Mouse (Mus musculus) hindbrain, embryonic 16.5 days (tissue): Measurements from ENCODE around the gene Wbp1l. TPM values are rescaled to one million over a fixed set of nuclear protein-coding genes. Genes with fewer than 3 reads are reported as not detected.

Experiments
- ATAC-seq: fragments of 200-750 bp; cut with Nextera tagmentation; 2 replicates; pipeline ENCODE4 v1.8.0; 2017; ENCODE audit warnings: moderate TSS enrichment, moderate library complexity
- H3K27ac ChIP-seq: fragments of 300-500 bp; sonication (generic); 2 replicates; pipeline ENCODE4 v1.5.1; 2014; ENCODE audit warnings: low read depth, mild to moderate bottlenecking, control low read depth, low read length, moderate library complexity
- H3K27me3 ChIP-seq: fragments of 300-500 bp; sonication (generic); replicated peaks from 2 replicates; pipeline ENCODE4 v1.6.1; 2014; ENCODE audit warnings: low read length; ENCODE audit not compliant: control insufficient read depth, insufficient read depth
- H3K36me3 ChIP-seq: fragments of 300-500 bp; sonication (generic); 2 replicates; pipeline ENCODE4 v1.6.1; 2014; ENCODE audit warnings: mild to moderate bottlenecking, low read length, moderate library complexity, mixed read lengths; ENCODE audit not compliant: control insufficient read depth, insufficient read depth
- H3K4me1 ChIP-seq: fragments of 300-500 bp; sonication (generic); 2 replicates; pipeline ENCODE4 v1.6.1; 2014; ENCODE audit warnings: low read depth, low read length; ENCODE audit not compliant: control insufficient read depth, insufficient read depth
- H3K4me2 ChIP-seq: fragments of 300-500 bp; sonication (generic); 2 replicates; pipeline ENCODE4 v1.6.1; 2014; ENCODE audit warnings: mild to moderate bottlenecking, low read length, control low read depth, moderate library complexity
- H3K4me3 ChIP-seq: fragments of 300-500 bp; sonication (generic); 2 replicates; pipeline ENCODE4 v1.5.1; 2014; ENCODE audit warnings: mild to moderate bottlenecking, low read length, control low read depth, moderate library complexity
- H3K9ac ChIP-seq: fragments of 300-500 bp; sonication (generic); 2 replicates; pipeline ENCODE4 v1.6.1; 2014; ENCODE audit warnings: low read depth, mild to moderate bottlenecking, control low read depth, low read length, moderate library complexity
- H3K9me3 ChIP-seq: fragments of 300-500 bp; sonication (generic); 2 replicates; pipeline ENCODE4 v1.6.1; 2014; ENCODE audit warnings: mild to moderate bottlenecking, low read length, moderate library complexity; ENCODE audit not compliant: control insufficient read depth
- WGBS: fragments of 180-500 bp; shearing (Covaris S2); extraction: QIAGEN DNeasy Blood & Tissue Kit; methylation state at CpG from one replicate; pipeline ENCODE4 v1.1.7; 2014; 5-methylcytosine and 5-hydroxymethylcytosine counted together
- polyA plus RNA-seq: library from polyadenylated mRNA; unstranded; fragments of >200 nt; fragmentation: Nextera tagmentation; extraction: Ambion mirVana; gene quantifications from 2 replicates; pipeline ENCODE4 v1.2.1, GENCODE M21; 2015

Gene Wbp1l
- polyA plus RNA-seq, 1 experiment from 2014 or later: 32.0 TPM

GRCm38 (mm10) chr19:46647254-46647653 lies 48.4 kb downstream of the Wbp1l start:
- Histone ChIP-seq H3K4me2 (no peak overlapping the region), H3K4me3 (no peak overlapping the region), H3K9me3 (no peaks in the 10 kb centered on the region), H3K9ac (no peak overlapping the region), H3K36me3 (0 out of 2 replicates have a peak, but pooled peaks cover 4% of the 10 kb centered on the region), H3K4me1 (peaks cover 28% of the 10 kb centered on the region), H3K27me3 (no peaks in the 10 kb centered on the region), H3K27ac (no peak overlapping the region)
- no peak for ATAC-seq
- 80% methylated on average over 3 of the region's 3 CpGs for whole genome bisulfite sequencing

GRCm38 (mm10) chr19:46647850-46648249 lies 49.0 kb downstream of the Wbp1l start:
- H3K4me1 ChIP-seq: peaks cover 26% of the 10 kb centered on the region
- H3K9ac ChIP-seq: no peak overlapping the region
- 86% methylated on average over 8 of the region's 8 CpGs for WGBS
- no peak overlapping the region for H3K27ac ChIP-seq
- H3K4me2 ChIP-seq: no peak overlapping the region
- no peaks in the 10 kb centered on the region for H3K9me3 ChIP-seq
- H3K36me3 ChIP-seq: 0 out of 2 replicates have a peak, but pooled peaks cover 4% of the 10 kb centered on the region
- no peaks in the 10 kb centered on the region for H3K27me3 ChIP-seq
- no peak for ATAC-seq
- no peak overlapping the region for H3K4me3 ChIP-seq

GRCm38 (mm10) chr19:46648565-46648964 lies 49.7 kb downstream of the Wbp1l start:
- Histone ChIP-seq H3K27me3 (no peaks in the 10 kb centered on the region), H3K4me2 (no peak overlapping the region), H3K27ac (no peak overlapping the region), H3K9ac (no peak overlapping the region), H3K9me3 (no peaks in the 10 kb centered on the region), H3K4me1 (peaks cover 20% of the 10 kb centered on the region), H3K36me3 (peaks cover 7% of the 10 kb centered on the region; the same call in 1 of the 2 replicates), H3K4me3 (no peak overlapping the region)
- ATAC-seq: no peak
- WGBS: 92% methylated on average over 14 of the region's 14 CpGs

DNA sequence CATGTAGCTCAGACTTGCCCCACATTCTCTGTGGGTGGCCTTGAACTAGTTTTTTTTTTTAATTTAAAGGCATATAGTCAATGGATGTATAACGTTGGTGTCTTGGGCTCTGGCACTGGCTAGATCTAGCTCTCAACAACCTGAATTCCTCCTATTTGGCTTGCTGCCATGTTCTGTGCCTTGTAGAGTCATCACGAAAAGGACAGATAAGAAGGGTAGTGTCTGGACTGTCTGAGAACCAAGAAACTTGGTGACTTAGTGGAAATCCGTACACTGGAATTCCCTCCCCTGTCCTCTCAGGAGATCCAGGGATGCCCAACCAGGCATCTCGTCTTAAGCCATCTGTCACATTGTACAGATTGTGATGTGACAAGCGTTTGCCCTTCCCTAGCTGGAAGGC lies 54.3 kb downstream of the Wbp1l start:
- WGBS: 78% methylated on average over 5 of the region's 5 CpGs

GRCm38 (mm10) chr19:46653616-46654235 lies 54.8 kb downstream of the Wbp1l start:
- Histone ChIP-seq H3K9me3 (no peaks in the 10 kb centered on the region), H3K4me3 (no peak overlapping the region), H3K4me2 (no peak overlapping the region), H3K27ac (no peak overlapping the region), H3K36me3 (peaks cover 33% of the 10 kb centered on the region), H3K9ac (no peak overlapping the region), H3K4me1 (no peaks in the 10 kb centered on the region), H3K27me3 (no peaks in the 10 kb centered on the region)
- no peak for ATAC-seq
- WGBS: 93% methylated on average over 14 of the region's 14 CpGs

More for the DNA sequence above, 54.3 kb downstream of the Wbp1l start:
- peaks cover 36% of the 10 kb centered on the region for H3K36me3 ChIP-seq
- H3K9ac ChIP-seq: no peak overlapping the region
- H3K4me1 ChIP-seq: no peaks in the 10 kb centered on the region
- no peak overlapping the region for H3K27ac ChIP-seq
- no peaks in the 10 kb centered on the region for H3K9me3 ChIP-seq
- H3K27me3 ChIP-seq: no peaks in the 10 kb centered on the region
- no peak overlapping the region for H3K4me3 ChIP-seq
- no peak overlapping the region for H3K4me2 ChIP-seq
- no peak for ATAC-seq

DNA sequence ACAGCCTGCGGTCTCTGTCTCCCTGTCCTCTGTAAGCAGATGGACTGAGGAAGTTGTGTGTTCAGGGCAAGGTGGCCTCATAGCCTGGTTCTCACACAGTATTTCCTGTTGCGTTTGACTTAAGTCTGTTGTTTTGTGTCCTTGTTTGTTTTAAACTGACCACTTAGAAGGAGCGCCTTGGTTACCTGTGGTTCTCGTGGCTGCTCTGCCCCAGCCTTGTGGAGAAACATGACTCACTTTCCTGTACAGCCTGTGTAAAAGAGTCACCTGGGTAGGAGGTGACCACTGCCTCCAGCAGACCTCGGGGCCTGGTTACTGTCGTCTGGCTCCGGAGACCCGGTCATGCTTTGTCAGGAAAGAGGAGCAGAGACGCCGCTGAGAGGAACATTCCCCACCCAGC lies 56.7 kb downstream of the Wbp1l start:
- Histone ChIP-seq H3K36me3 (peaks cover 33% of the 10 kb centered on the region), H3K9ac (no peak overlapping the region), H3K27ac (no peak overlapping the region), H3K4me2 (no peak overlapping the region), H3K4me1 (no peaks in the 10 kb centered on the region), H3K9me3 (no peaks in the 10 kb centered on the region), H3K27me3 (no peaks in the 10 kb centered on the region), H3K4me3 (no peak overlapping the region)
- WGBS: 93% methylated on average over 10 of the region's 10 CpGs
- ATAC-seq: no peak

- 94% methylated on average over 21 of the region's 21 CpGs for WGBS
- H3K27ac ChIP-seq: no peak overlapping the region
- peaks cover 33% of the 10 kb centered on the region for H3K36me3 ChIP-seq
- H3K4me2 ChIP-seq: no peak overlapping the region
- H3K9ac ChIP-seq: no peak overlapping the region
- no peak for ATAC-seq
- H3K27me3 ChIP-seq: no peaks in the 10 kb centered on the region
- H3K4me1 ChIP-seq: no peaks in the 10 kb centered on the region
- no peak overlapping the region for H3K4me3 ChIP-seq
- no peaks in the 10 kb centered on the region for H3K9me3 ChIP-seq
Measured at GRCm38 (mm10) chr19:46656151-46656840, 57.4 kb downstream of the Wbp1l start.

- no peaks in the 10 kb centered on the region for H3K9me3 ChIP-seq
- H3K27me3 ChIP-seq: no peaks in the 10 kb centered on the region
- no peak overlapping the region for H3K4me2 ChIP-seq
- no peak overlapping the region for H3K4me3 ChIP-seq
- H3K27ac ChIP-seq: no peak overlapping the region
- WGBS: 95% methylated on average over 3 of the region's 3 CpGs
- no peak overlapping the region for H3K9ac ChIP-seq
- ATAC-seq: no peak
- peaks cover 33% of the 10 kb centered on the region for H3K36me3 ChIP-seq
- H3K4me1 ChIP-seq: no peaks in the 10 kb centered on the region
Measured at GRCm38 (mm10) chr19:46657339-46658020, 58.6 kb downstream of the Wbp1l start.

- no peak for ATAC-seq
- Histone ChIP-seq H3K27ac (no peak overlapping the region), H3K27me3 (no peaks in the 10 kb centered on the region), H3K9me3 (no peaks in the 10 kb centered on the region), H3K9ac (no peak overlapping the region), H3K36me3 (peaks cover 29% of the 10 kb centered on the region), H3K4me3 (no peak overlapping the region), H3K4me2 (no peak overlapping the region), H3K4me1 (no peaks in the 10 kb centered on the region)
- 98% methylated on average over 7 of the region's 7 CpGs for WGBS
Measured at GRCm38 (mm10) chr19:46658348-46658747, 59.5 kb downstream of the Wbp1l start.
